Mouse (Mus musculus) cortical plate, adult 2 months (tissue): ENCODE data around the gene Eif4g3. TPM values are rescaled to one million over a fixed set of nuclear protein-coding genes. Genes with fewer than 3 reads are reported as not detected.

ENCODE experiments used
- H3K27ac ChIP-seq: fragments of 200-500 bp; 2 replicates; pipeline ENCODE4 v1.5.1; 2012; ENCODE audit warnings: low read length, control low read depth, inconsistent platforms; ENCODE audit not compliant: insufficient read depth
- H3K4me1 ChIP-seq: fragments of 200-500 bp; 2 replicates; pipeline ENCODE4 v1.6.1; 2011; ENCODE audit warnings: low read length; ENCODE audit not compliant: control insufficient read depth, insufficient read depth
- H3K4me3 ChIP-seq: fragments of 200-500 bp; 2 replicates; pipeline ENCODE4 v1.5.1; 2011; ENCODE audit warnings: mild to moderate bottlenecking, low read length, control low read depth; ENCODE audit not compliant: insufficient read depth
- CTCF ChIP-seq: fragments of 200-500 bp; IDR thresholded peaks from 2 replicates; pipeline ENCODE4 v1.5.1; 2011; ENCODE audit warnings: mild to moderate bottlenecking, control low read depth, low read length; ENCODE audit not compliant: insufficient read depth; ENCODE audit errors: extremely low read depth
- POLR2A ChIP-seq: fragments of 200-500 bp; IDR thresholded peaks from 2 replicates; pipeline ENCODE4 v1.6.1; 2011; ENCODE audit warnings: mild to moderate bottlenecking, low read length, control low read depth; ENCODE audit not compliant: insufficient read depth; ENCODE audit errors: extremely low read depth
- polyA plus RNA-seq: library from polyadenylated mRNA; depleted of rRNA; stranded (reverse); fragments of >200 nt; gene quantifications from 2 replicates; pipeline ENCODE4 v1.2.3, GENCODE M21; 2012

The Eif4g3 gene
- polyA plus RNA-seq, 1 experiment, result 148 TPM

DNA sequence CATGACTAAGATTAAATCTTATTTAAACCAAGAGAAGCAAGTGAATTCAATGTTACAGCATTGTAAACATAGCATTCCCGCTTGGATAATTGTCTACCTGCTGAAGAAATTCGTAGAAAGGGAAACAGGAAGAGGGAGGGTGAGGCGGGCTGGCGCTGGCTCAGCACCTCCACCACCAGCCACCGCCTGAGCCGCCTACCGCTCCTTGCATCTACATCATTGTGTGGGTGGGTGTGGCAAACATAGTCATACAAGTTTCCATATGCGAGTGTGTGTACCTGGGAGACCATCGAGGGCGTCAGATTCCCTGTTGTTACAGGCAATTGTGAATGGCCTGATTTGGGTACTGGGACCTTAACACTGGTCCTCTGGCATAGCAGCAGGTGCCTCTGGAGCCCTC, 173.7 kb downstream of the Eif4g3 start:
- H3K4me3 ChIP-seq, result no peak overlapping the region
- TF ChIP-seq POLR2A (no peak), CTCF (no peak)
- H3K4me1 ChIP-seq, result peaks cover 7% of the 10 kb centered on the region
- H3K27ac ChIP-seq, result no peak overlapping the region

DNA sequence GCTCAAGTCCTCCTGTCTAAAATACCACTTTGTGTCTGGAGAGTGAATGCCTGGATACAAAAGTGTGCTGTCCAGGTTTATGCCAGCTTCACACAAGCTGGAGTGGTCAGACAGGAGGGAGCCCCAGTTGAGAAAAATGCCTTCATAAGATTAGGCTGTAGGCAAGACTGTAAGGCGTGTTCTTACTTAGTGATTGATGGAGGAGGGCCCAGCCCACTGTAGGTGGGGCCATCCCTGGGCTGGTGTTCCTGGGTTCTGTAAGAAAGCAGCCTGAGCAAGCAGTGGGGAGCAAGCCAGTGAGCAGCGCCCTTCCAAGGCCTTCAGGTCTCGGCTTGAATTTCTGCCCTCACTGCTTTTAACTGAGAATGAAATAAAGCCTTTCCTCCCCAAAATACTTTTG, 175.3 kb downstream of the Eif4g3 start:
- Histone ChIP-seq H3K4me1 (peaks cover 7% of the 10 kb centered on the region), H3K27ac (no peak overlapping the region), H3K4me3 (no peak overlapping the region)
- TF ChIP-seq POLR2A (no peak), CTCF (no peak)

- Histone ChIP-seq H3K4me1 (peaks cover under 1% of the 10 kb centered on the region; the same call in 1 of the 2 replicates), H3K4me3 (no peak overlapping the region), H3K27ac (no peak overlapping the region)
- TF ChIP-seq POLR2A, result no peak
- no peak for TF ChIP-seq CTCF
Measured at GRCm38 (mm10) chr4:138169420-138169819, 176.6 kb downstream of the Eif4g3 start.

DNA sequence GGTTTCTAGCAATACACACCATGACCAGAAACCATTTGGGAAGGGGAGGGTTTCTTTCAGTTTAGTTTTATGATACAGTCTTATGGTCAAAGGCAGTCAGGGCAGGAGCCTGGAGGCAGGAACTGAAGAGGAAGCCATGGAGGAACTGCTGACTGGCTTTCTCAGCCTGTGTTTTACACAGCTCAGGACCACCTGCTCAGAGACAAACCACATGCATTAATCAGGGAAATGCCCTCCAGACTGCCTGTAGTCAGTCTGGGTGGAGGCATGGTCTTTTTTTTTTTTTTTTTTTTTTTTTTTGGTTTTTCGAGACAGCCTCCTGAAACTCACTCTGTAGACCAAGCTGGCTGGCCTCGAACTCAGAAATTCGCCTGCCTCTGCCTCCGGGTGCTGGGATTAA, 179.9 kb downstream of the Eif4g3 start:
- Histone ChIP-seq H3K4me1 (no peaks in the 10 kb centered on the region; the same call in 1 of the 2 replicates), H3K4me3 (no peak overlapping the region), H3K27ac (no peak overlapping the region)
- no peak for TF ChIP-seq CTCF
- no peak for TF ChIP-seq POLR2A

DNA sequence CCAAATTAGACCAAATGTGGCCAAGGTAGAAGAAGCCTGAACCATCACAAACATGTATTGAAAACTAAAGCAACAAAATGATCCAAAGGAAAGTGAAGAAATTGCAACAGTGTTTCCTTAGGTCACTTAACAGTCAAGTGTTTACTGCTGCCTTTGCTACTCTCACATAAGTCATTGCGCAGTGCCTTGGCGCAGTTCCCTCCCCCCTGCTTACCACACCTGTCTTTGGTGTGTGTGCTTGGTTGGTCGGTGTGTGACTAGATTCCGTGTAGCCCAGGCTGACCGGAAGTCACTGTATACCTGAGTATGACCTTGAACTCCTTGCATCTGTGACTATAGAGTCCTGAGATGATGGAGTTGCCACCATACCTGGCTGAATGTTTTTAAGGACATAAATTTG, 186.6 kb downstream of the Eif4g3 start:
- Histone ChIP-seq H3K4me3 (no peak overlapping the region), H3K27ac (no peak overlapping the region), H3K4me1 (peaks cover 5% of the 10 kb centered on the region)
- no peak for TF ChIP-seq CTCF
- TF ChIP-seq POLR2A, result no peak

GRCm38 (mm10) chr4:138180719-138181118, 187.9 kb downstream of the Eif4g3 start:
- H3K27ac ChIP-seq, result peak overlapping the region; percentile 21; the same call in 1 of the 2 replicates
- H3K4me1 ChIP-seq, result peaks cover 5% of the 10 kb centered on the region

GRCm38 (mm10) chr4:138184056-138184455, 191.2 kb downstream of the Eif4g3 start:
- Histone ChIP-seq H3K4me1 (peaks cover 6% of the 10 kb centered on the region), H3K4me3 (no peak overlapping the region), H3K27ac (no peak overlapping the region)
- TF ChIP-seq CTCF (no peak), POLR2A (no peak)

More at GRCm38 (mm10) chr4:138180719-138181118, 187.9 kb downstream of the Eif4g3 start:
- TF ChIP-seq POLR2A (no peak), CTCF (no peak)
- H3K4me3 ChIP-seq, result no peak overlapping the region

DNA sequence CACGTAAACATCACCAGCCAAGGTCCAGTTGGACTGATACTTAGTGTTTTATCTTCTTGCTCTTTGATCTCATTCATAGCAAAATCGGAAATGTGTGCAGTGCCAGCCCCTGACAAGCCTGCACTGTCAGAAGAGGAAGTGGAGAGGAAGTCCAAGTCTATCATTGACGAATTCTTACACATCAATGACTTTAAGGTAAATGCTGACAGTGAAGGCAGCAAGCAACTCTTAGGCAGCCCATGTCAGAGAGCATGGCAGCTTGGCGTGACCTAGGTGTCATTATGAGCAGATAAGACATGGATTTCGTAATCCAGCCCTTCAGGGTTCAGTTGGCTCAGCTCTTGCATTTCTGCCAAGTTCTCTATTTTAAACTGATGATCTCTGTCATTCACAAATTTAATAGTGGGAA, 191.8 kb downstream of the Eif4g3 start:
- Histone ChIP-seq H3K4me1 (peaks cover 6% of the 10 kb centered on the region), H3K27ac (no peak overlapping the region), H3K4me3 (no peak overlapping the region)
- TF ChIP-seq POLR2A (no peak), CTCF (no peak)

DNA sequence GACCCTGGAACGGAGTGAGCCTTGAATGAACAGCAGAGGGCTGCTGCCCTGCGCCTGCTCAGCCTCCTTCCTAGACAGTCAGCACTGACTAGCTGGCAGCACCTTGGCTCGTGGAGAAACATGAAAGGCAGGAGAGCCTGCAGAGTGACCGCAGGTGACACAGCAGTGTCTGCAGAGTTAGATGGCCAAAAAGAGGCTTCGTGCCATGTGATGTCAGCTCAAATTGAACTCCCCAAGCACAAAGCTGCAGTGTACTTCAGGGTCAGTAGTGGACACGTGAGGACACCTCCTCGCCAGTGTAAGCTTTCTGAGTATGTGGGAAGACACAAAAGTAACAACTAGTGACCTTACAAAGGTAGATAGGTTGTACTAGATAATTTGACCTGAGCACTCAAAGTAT, 193.1 kb downstream of the Eif4g3 start:
- Histone ChIP-seq H3K4me1 (peaks cover 1% of the 10 kb centered on the region; the same call in 1 of the 2 replicates), H3K4me3 (no peak overlapping the region), H3K27ac (no peak overlapping the region)
- TF ChIP-seq CTCF (no peak), POLR2A (no peak)

- Histone ChIP-seq H3K4me1 (peaks cover 1% of the 10 kb centered on the region; the same call in 1 of the 2 replicates), H3K4me3 (no peak overlapping the region), H3K27ac (no peak overlapping the region)
- TF ChIP-seq CTCF (no peak), POLR2A (no peak)
Measured at GRCm38 (mm10) chr4:138187995-138188394, 195.2 kb downstream of the Eif4g3 start.

GRCm38 (mm10) chr4:138192561-138192960, 199.7 kb downstream of the Eif4g3 start:
- H3K4me3 ChIP-seq, result no peak overlapping the region
- H3K4me1 ChIP-seq, result peaks cover 1% of the 10 kb centered on the region; the same call in 1 of the 2 replicates
- no peak for TF ChIP-seq POLR2A
- no peak for TF ChIP-seq CTCF
- H3K27ac ChIP-seq, result no peak overlapping the region
